Mouse (Mus musculus): ENCODE results near the gene Nlrp6. TPM values are rescaled to one million over a fixed set of nuclear protein-coding genes. Genes with fewer than 3 reads are reported as not detected.

Gene Nlrp6
- polyA plus RNA-seq, 1 experiment from 2014 or later: 0.08 TPM

DNA sequence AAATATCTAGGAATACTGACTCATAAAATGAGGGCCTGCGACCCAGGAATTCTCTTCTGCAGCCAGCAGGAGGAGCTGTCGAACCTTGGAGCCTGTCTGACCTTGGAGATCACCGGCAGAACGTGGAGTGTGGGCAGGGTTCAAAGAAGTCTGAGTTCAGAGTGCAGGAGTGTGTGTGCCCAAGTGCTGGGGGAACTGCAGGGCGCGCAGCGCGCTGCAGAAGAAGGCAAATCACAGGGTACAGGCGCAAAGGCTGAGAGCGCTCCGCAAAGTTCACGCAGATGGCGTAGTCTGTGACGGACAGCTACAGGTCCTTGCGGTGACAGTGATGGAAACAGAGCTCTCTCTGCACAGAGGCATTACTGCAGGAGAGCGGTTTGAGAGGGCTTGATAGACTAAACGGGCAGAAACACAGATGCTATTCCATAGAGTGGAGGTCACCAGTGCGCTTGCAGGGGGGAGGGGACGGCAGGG is 12.0 kb upstream of the Nlrp6 start:
- peak overlapping the region; percentile 36 for H3K9ac ChIP-seq
- no peak overlapping the region for H3K27ac ChIP-seq (ENCODE audit: low read depth)
- no peaks in the 10 kb centered on the region for H3K27me3 ChIP-seq (ENCODE audit: insufficient read depth, low read length)
- ATAC-seq (ENCODE audit: insufficient read depth): peak; percentile 79
- peak; percentile 90 for DNase-seq
- H3K36me3 ChIP-seq (ENCODE audit: insufficient read depth): no peaks in the 10 kb centered on the region
- no peaks in the 10 kb centered on the region for H3K9me3 ChIP-seq (ENCODE audit: low read depth, low read length)
- H3K4me1 ChIP-seq (ENCODE audit: insufficient read depth): no peaks in the 10 kb centered on the region
- H3K4me2 ChIP-seq: peak overlapping the region; percentile 93
- peak; percentile 88 for TF ChIP-seq CTCF (IDR thresholded peaks at IDR 0.05; ENCODE audit: low read depth)
- peak overlapping the region; percentile 40 for H3K4me3 ChIP-seq (ENCODE audit: low read depth, low read length)
- WGBS: 1% methylated on average over 19 of the region's 19 CpGs

DNA sequence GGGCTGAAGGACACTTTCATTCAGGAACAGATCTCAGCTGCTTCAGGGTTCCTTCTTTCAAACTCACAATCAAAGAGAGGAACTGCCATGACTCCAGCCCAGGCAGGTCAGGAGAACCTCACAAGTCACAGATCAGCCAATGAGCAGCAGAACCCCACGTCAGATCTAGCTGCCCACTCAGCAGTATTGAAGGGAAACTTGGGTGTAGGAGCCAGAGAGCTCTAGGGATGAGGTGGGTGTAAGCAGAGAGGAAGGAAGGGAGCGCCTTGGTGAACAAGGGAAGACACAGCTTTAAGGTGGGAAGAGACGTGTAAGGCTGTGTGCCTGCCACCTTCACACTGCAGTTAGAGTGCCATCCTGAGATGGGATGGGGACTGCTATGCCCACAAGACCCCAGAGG is 8.4 kb upstream of the Nlrp6 start:
- no peak for ATAC-seq (ENCODE audit: insufficient read depth)
- Histone ChIP-seq H3K27ac (ENCODE audit: low read depth) (no peak overlapping the region), H3K4me2 (no peak overlapping the region), H3K36me3 (ENCODE audit: insufficient read depth) (no peaks in the 10 kb centered on the region), H3K9me3 (ENCODE audit: low read depth, low read length) (no peaks in the 10 kb centered on the region), H3K9ac (no peak overlapping the region), H3K4me1 (ENCODE audit: insufficient read depth) (no peaks in the 10 kb centered on the region), H3K4me3 (ENCODE audit: low read depth, low read length) (no peak overlapping the region), H3K27me3 (ENCODE audit: insufficient read depth, low read length) (no peaks in the 10 kb centered on the region)
- no peak for DNase-seq
- TF ChIP-seq CTCF (IDR thresholded peaks at IDR 0.05; ENCODE audit: low read depth): no peak
- WGBS: 51% methylated on average over 3 of the region's 3 CpGs

- ATAC-seq (ENCODE audit: insufficient read depth) (no peak), DNase-seq (no peak)
- H3K9ac ChIP-seq: no peak overlapping the region
- 58% methylated on average over 5 of the region's 5 CpGs for WGBS
- TF ChIP-seq CTCF (IDR thresholded peaks at IDR 0.05; ENCODE audit: low read depth): no peak
- no peak overlapping the region for H3K4me3 ChIP-seq (ENCODE audit: low read depth, low read length)
- H3K36me3 ChIP-seq (ENCODE audit: insufficient read depth): no peaks in the 10 kb centered on the region
- H3K27me3 ChIP-seq (ENCODE audit: insufficient read depth, low read length): no peaks in the 10 kb centered on the region
- H3K4me2 ChIP-seq: no peak overlapping the region
- no peaks in the 10 kb centered on the region for H3K9me3 ChIP-seq (ENCODE audit: low read depth, low read length)
- H3K4me1 ChIP-seq (ENCODE audit: insufficient read depth): no peaks in the 10 kb centered on the region
- H3K27ac ChIP-seq (ENCODE audit: low read depth): no peak overlapping the region
These were observed 7.7 kb upstream of the Nlrp6 start for GRCm38 (mm10) chr7:140912846-140913482.

- Histone ChIP-seq H3K4me1 (ENCODE audit: insufficient read depth) (no peaks in the 10 kb centered on the region), H3K36me3 (ENCODE audit: insufficient read depth) (no peaks in the 10 kb centered on the region), H3K9ac (no peak overlapping the region), H3K27me3 (ENCODE audit: insufficient read depth, low read length) (no peaks in the 10 kb centered on the region), H3K9me3 (ENCODE audit: low read depth, low read length) (no peaks in the 10 kb centered on the region), H3K27ac (ENCODE audit: low read depth) (no peak overlapping the region), H3K4me3 (ENCODE audit: low read depth, low read length) (no peak overlapping the region), H3K4me2 (no peak overlapping the region)
- ATAC-seq (ENCODE audit: insufficient read depth): no peak
- DNase-seq: no peak
- no peak for TF ChIP-seq CTCF (IDR thresholded peaks at IDR 0.05; ENCODE audit: low read depth)
- 76% methylated on average over 8 of the region's 8 CpGs for WGBS
These were observed 6.5 kb upstream of the Nlrp6 start for GRCm38 (mm10) chr7:140914031-140914690.

GRCm38 (mm10) chr7:140919911-140920310 is 791 bp upstream of the Nlrp6 start:
- Histone ChIP-seq H3K4me1 (ENCODE audit: insufficient read depth) (no peaks in the 10 kb centered on the region), H3K4me2 (no peak overlapping the region), H3K36me3 (ENCODE audit: insufficient read depth) (no peaks in the 10 kb centered on the region), H3K27me3 (ENCODE audit: insufficient read depth, low read length) (peaks cover 52% of the 10 kb centered on the region), H3K9me3 (ENCODE audit: low read depth, low read length) (no peaks in the 10 kb centered on the region), H3K9ac (no peak overlapping the region), H3K4me3 (ENCODE audit: low read depth, low read length) (no peak overlapping the region), H3K27ac (ENCODE audit: low read depth) (no peak overlapping the region)
- ATAC-seq (ENCODE audit: insufficient read depth) (no peak), DNase-seq (no peak)
- no peak for TF ChIP-seq CTCF (IDR thresholded peaks at IDR 0.05; ENCODE audit: low read depth)
- WGBS: 29% methylated on average over 4 of the region's 4 CpGs

GRCm38 (mm10) chr7:140921225-140921975 is 698 bp downstream of the Nlrp6 start:
- TF ChIP-seq CTCF (IDR thresholded peaks at IDR 0.05; ENCODE audit: low read depth): no peak
- DNase-seq (no peak), ATAC-seq (ENCODE audit: insufficient read depth) (no peak)
- H3K27ac ChIP-seq (ENCODE audit: low read depth): no peak overlapping the region
- WGBS: 26% methylated on average over 22 of the region's 22 CpGs
- H3K4me1 ChIP-seq (ENCODE audit: insufficient read depth): no peaks in the 10 kb centered on the region
- no peaks in the 10 kb centered on the region for H3K9me3 ChIP-seq (ENCODE audit: low read depth, low read length)
- H3K36me3 ChIP-seq (ENCODE audit: insufficient read depth): no peaks in the 10 kb centered on the region
- no peak overlapping the region for H3K4me3 ChIP-seq (ENCODE audit: low read depth, low read length)
- no peak overlapping the region for H3K9ac ChIP-seq
- no peak overlapping the region for H3K4me2 ChIP-seq
- peaks cover 55% of the 10 kb centered on the region for H3K27me3 ChIP-seq (ENCODE audit: insufficient read depth, low read length)
